Mouse (Mus musculus) retina, adult 2 months (tissue): ENCODE results near the gene Tas1r3.
A peak's percentile ranks its signal among the peaks of the same experiment; 100 is the strongest.

Source experiments
- DNase-seq: peaks from one replicate; pipeline ENCODE4 v3.0.0-alpha.2; 2012; ENCODE audit warnings: low read depth, low spot score

Gene Tas1r3

DNA sequence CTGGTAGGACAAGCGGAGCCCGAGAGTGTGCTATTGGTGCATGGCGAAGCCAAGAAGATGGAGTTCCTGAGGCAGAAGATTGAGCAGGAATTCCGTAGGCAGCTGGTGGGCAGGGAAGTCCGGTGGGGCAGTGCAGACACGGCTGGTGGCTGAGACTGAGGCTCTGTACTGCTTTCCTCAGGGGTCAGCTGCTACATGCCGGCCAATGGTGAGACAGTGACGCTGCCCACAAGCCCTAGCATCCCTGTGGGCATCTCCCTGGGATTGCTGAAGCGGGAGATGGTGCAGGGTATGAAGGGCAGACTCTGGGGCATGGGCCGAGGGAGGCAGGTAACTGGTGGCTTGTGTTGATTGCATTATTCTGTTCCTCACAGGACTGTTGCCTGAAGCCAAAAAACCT lies 24.5 kb upstream of the Tas1r3 start:
- DNase-seq: no peak

DNA sequence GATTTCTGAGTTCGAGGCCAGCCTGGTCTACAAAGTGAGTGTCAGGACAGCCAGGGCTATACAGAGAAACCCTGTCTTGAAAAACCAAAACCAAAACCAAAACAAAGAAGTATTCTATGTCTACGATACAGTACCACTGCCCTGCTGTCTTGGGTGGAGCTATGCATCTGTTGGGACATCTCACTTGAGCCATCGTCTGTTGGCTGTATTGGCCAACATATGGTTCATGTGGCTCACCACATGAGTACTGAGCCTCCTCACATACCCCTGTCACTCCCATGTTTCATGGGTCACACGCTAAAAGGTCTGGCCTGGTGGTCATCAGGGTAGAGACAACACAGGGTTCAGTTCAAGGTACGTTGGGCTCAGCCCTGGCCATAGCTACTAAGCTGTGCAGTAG lies 23.2 kb upstream of the Tas1r3 start:
- DNase-seq: no peak

DNA sequence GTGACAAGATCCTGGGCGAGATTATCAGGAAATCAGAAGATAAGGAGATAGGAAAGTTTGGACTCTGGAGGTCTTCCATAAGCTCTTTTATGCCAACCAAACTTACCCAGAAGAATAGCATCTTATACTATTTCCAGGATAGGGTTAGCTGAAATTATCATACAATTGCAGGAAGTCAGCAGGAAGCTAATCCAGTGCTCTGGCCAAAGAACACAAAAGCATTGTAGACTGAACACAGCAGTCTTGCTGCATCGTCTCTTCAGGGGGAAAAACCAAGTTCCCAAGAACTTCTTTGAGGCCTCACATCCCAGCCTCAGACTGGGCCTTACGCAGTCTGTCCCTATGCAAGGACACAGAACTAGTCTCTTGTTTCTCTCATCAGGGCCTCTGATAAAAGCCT lies 20.4 kb upstream of the Tas1r3 start:
- DNase-seq: no peak

DNA sequence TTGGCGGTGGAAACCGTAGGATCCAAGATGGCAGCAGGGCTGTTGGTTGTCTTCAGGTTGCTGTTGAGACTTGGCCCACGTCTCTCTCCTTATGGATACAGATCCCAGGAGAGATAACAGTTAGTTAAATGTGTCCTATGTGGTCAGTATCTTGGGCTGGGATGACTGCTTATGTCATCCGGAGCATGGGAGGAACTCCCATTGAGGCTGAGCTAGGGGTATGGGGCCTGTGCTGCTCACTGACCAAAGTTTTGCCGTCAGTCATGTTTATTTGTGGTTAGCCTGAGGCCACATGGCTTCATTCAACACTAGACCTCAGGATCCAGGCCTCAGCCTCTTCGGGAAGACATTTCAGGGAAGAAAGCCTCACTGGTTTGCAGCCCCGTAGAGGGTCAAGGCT lies 8.2 kb upstream of the Tas1r3 start:
- DNase-seq: no peak

DNA sequence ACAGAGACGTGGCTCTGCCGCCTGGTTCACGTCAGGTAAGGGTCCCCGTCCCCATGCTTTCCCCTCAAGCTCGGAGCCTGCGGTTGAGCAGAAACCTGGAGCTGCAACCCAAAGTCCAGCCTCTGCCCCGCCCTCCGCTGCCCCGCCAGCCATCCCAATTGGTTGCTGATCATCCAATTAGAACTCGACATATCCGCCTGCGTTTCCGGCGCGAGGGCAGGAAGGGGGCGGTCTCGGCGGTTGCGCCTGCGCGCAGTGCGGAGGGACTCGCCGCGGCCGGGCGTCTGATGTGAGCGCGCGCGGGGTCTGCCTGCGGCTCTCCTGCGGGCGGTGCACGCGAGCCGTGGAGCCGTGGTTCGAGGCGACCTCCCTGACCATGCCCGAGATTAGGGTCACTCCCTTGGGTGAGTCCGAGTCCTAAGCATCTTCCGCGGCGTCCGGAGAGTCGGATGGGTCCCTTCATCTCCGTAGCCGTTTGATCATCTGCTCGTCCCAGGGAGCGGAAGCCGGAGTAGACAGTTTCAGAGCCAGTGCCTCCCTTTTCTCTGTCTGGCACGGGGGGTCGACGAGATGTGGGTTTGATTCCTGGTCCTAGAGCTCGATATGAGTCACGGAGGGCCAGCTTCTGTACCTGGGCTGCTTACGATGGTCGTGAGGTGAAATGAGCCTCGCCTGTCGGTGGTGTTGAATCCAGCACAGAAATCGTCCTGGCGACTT lies 6.3 kb upstream of the Tas1r3 start, which contains the start of the genes Cptp and Ints11:
Cptp (minus strand) TSS at position 124 of the 717 bp plus-strand sequence.
Ints11 (plus strand) TSS at position 230 of the 717 bp plus-strand sequence.
- peak; percentile 77 for DNase-seq

DNA sequence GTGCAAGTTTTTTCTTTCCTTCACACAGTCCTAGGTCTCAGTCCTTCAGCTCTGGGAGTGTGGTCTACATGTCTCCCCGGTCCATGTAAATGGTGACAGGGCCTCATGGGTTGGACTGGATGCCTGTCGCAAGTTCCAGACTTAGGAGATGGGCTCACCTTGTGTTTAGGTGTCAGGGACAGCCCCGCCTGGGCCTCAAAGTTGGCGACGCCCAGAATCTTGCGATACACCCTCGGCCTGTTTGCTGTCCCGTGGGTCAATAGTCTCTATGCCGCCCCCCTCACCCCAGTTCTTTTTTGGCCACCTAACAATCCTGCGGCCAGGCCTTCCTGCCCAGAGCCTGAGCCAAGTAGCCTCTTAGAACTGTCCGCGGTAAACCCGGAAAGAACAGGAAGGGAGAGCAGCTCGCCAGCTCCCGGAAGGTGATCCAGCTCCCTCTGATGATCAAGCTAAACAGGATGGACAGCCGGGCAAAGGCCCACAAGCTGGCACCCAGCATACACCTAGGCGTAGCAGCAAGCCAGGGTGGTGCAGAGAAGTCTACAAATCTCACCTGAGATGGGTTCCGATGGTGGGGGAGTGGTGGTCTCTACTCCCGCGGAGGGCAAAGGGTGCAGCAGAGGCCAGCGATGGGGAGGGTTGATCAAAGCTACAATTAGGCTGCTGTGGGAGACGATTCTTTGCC lies 5.6 kb upstream of the Tas1r3 start:
- DNase-seq: no peak

DNA sequence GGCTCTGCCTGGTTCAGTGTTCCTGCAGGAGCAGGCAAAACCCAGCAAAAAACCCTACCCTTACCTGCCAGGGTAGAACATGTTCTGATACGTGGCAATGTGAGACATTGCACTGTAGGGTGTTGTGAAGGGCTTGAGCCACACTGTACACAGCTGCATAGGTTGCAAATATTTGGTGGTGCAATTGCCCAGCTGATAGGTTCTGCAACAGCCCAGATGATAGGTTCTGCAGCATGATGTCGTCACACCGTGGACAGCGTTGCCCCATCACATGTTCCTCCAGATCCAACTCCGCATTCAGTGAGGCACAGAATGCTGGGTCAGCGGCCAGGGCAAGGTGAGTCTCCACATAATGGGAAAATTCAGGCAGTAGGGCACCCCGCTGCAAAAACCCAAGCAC lies 1.4 kb downstream of the Tas1r3 start:
- DNase-seq: no peak

DNA sequence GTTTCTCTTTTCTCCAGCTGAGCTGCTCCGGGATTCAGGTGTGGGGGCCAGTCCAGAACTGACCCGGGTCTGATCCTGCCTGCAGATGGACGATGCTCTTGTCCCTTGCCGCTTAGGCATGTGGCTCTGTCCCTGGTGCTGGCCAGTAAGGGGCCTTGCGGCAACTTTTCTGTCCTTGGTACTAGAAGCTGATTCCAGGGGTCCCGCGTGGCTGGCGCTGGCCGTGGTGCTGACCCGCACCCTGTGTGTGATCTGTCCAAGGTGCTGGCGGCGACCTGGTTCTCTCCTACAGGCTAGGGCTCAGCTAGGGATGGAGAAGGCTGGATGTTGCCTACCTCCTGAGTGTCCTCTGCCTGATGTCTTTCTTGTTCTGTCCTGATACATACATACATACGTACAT lies 3.8 kb downstream of the Tas1r3 start:
- DNase-seq: no peak

DNA sequence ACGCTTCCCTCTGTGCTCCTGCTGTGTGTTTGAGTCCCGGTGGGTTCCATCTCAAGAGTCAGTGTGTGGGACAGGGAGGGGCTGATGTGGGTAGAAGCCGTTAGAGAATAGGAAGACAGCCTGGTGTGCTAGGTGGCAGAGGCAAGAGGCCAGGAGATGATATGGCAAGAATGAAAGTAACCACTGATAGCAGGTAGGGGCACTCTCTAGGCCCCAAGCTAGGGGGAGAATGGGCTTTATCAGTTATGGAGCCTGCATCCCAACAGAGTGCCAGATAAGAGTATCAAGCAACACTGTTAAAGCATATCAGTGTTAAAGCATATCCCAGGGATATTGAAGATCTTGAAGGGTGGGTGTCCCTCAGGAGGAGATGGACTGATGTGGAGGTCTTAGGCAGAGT lies 6.3 kb downstream of the Tas1r3 start:
- DNase-seq: no peak

DNA sequence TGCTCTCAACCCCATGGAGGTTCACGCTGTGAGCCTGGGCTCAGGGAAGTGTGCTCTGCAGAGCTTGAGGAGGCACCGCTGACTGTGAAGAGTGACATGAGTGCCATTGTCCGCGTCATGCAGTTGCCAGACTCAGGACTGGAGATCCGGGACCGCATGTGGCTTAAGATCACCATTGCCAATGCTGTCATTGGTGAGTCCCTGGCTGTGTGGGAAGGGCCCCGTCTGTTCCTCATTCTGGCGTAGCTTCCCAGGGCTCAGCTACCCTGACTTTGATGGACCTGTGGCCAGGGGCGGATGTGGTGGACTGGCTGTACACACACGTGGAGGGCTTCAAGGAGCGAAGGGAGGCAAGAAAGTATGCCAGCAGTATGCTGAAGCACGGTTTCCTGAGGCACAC lies 7.1 kb downstream of the Tas1r3 start:
- DNase-seq: no peak

DNA sequence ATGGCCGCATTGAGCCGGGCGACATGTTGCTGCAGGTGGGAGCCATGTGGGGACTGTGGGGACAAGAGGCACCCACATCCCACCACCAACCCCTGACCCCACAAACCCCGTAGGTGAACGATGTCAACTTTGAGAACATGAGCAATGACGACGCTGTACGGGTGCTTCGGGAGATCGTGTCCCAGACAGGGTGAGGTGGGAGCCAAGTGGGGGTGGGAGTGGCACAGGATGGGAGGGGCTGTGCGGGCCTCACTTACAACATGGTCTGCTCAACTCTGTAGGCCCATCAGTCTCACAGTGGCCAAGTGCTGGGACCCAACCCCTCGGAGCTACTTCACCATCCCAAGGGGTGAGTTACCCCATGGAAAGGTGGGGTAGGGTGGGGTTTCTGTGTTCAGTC lies 8.2 kb downstream of the Tas1r3 start:
- DNase-seq: no peak

DNA sequence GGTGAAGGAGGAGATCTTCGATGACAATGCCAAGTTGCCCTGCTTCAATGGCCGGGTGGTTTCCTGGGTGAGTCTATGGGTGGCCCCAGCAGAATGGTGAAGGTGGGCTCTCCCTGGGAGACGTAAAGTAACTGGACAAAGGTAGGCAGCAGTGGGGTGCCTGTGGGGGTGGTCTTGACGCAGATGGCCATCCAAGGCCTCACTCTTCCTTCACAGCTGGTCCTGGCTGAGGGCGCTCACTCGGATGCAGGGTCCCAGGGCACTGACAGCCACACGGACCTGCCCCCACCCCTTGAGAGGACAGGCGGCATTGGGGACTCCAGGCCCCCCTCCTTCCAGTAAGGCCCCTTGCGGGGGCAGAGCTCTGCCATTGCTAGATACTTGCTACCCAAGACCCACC lies 9.7 kb downstream of the Tas1r3 start:
- DNase-seq: no peak

DNA sequence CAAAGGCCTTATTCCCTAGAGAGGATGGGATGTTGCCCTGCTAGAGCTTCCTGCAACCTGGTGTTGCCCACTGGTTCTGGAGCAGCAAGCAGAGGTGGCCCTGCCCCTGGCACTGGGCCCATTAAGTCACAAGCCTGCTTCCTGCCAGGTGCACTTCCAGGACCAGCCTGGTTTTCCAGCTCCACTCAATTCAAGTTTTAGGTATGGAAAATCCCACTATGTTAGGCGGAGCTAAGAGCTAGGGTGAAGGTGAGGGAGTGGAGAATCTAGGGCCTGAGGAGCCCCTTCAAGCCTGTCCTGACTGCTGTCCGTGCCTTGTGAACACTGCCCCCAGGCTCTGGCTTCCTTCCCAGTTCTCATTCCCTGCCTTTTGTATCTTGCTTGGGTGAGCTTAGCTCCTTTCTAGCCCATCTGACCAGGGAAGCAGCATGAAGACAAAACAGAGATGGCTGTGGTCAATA lies 11.2 kb downstream of the Tas1r3 start:
- DNase-seq: no peak

DNA sequence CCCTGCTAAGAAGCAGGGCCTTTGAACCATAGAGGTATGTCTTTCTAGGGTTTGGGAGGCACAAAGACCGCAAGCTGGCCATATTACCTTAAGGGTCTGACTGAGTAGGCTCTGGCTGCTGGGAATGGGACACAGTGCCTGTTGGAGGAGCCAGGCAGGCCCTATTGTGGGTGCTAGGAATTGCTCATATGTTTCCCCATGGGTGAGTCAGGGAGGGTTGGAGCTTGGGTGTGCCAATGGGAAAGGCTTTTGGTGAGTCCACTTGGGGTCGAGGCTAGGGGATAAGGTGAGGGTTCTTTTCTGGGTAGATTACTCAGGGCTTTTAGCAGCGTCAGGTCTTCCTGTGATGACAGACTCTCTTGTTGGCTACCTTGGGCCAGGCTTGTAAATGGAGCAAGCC lies 11.8 kb downstream of the Tas1r3 start:
- DNase-seq: no peak

DNA sequence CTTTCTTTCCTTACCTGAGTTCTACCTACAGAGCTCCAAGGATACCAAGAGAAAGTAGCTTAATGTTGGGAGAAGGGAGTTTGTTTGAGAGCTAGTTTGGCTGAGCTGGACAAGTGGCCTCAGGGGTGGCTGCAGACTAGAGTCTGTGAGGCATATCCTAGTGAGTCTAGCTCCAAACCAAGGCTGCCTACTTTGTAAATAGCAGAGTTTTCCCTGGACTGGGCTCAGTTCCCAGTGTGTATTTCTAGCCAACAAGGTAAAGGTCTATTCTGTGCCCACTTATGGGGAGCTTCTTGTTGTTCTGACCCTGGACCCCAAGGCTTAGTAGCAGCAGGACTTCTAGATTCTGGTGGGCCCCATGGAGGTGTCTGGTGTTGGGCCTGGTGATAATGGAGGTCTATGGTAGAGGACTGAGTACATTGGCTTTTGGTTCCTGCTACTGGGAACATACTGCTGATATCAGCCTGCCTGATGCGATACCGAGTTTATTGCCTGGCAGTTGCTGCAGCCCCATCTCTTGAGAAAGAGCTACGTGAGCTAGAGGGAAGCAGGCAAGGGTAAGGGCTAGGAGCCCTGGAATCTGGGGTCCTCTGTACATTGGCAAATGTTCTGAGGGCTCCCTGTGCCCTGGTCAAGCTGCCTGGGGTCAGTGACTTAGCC lies 13.2 kb downstream of the Tas1r3 start:
- no peak for DNase-seq

DNA sequence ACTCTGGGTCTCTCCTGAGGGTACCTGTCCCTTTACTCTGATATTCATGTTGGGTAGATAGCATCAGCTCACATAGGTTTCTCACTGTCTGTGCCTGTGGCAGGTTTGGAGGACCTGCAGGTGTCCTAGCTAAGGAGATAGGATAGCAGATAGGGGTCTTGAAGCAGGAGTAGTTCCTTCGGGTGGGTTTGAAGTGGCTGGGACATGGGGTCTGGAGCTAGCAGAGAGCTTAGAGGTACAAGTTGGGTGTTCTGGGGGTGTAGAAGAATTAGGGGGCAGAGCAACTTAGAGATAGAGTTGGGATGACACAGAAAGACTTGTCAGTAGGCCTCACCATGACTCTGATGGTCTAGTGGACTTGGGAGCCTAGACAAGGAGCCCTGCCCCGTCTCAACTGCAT lies 13.8 kb downstream of the Tas1r3 start:
- DNase-seq: no peak

DNA sequence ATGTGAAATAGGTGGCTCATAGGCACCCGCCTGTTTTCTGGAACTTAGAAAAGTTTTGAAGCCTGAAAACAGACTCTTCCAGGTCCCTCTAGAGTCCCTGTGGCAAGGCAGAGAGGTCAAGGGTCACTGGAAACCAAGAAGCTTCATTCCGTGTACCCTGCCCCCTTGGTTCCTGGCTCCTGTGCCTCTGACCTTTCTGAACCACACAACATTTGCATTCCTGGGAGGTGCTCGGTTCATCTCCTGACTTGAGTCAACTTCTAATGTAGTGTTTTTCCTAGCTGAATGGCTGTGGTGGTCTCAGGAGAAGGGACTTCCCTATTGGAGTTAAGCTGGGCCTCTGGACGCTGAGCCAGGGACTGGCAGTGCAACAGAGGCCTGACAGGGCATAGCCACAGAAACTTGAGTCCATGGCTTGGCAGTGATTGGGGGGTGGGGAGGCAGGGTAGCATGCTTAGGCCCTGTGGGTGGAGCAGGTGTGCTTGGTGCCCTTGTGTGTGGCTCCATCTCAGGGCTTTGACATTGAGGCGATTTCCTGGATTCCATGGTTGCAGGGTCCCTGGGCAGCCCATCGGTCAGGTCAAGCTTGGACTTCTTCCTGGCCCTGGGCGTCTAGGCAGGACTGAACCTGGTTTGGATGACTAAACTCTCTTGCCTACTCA lies 14.6 kb downstream of the Tas1r3 start:
- DNase-seq: no peak

DNA sequence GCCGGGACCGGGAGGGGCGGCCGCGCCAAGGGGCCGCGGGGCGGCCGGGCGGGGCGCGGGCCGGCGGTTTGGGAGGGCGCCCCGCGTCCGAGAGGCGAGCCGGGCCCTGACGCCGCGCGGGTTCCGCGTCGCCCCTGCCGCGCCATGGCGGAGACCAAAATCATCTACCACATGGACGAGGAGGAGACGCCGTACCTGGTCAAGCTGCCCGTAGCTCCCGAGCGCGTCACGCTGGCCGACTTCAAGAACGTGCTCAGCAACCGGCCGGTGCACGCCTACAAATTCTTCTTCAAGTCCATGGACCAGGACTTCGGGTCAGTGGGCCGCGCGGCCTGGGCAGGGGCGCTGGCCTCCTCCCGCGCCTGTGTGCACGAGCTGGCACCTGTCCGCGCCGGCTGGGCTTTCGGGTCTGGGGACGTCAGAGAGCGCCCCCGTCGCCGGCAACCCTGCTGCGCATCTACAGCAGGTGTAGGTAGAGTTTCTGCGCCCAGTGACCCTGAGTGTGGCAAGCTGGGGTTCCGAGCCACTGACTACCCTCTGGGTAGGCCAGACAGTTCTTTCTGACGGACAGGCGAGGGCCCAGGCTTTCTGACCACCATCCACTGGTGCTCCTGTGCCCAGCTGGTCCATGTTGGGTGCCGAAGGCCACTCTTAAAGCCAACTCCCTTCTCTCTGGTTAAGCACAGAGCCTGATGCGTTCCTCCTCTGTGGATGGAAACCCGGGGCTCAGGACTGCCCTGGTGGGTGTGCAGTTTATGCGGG lies 15.4 kb downstream of the Tas1r3 start:
- no peak for DNase-seq

DNA sequence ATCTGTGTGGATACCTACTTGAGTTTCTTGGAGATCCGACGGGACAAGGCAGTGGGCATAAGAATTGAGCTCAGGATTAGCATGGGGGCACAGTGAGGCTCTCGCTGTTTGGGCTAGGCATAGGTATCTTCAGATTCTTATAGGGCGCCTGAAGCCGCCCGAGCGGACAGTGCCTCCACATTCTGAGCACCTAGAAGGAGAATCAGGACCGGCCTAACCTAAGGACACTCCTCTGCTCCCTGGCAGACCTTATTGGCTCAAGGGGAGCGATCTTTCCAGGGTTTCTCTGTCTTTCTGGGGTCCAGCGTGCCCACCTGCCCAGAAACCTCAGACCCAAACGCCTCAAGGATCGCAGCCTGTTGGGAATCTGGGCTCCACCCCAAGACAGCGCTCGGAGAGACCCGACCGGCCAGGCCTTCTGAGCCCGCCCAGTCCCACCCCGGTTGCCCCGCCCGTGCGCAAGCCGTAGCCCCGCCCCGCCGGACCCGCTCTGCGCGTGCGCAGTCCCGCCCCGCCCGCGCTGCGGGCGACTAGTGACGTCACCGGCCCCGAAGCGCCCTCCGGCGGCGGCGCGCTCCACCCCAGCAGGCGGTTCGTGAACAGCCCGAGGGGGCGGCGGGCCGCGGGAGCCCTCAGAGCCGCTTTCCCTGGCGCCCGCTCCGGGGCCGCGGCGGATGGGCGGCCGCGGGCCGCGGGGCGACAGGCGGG lies 16.1 kb downstream of the Tas1r3 start, which contains the start of gene Dvl1:
Dvl1 (plus strand) TSS at position 532 of the 708 bp plus-strand sequence.
- DNase-seq: peak; percentile 85

DNA sequence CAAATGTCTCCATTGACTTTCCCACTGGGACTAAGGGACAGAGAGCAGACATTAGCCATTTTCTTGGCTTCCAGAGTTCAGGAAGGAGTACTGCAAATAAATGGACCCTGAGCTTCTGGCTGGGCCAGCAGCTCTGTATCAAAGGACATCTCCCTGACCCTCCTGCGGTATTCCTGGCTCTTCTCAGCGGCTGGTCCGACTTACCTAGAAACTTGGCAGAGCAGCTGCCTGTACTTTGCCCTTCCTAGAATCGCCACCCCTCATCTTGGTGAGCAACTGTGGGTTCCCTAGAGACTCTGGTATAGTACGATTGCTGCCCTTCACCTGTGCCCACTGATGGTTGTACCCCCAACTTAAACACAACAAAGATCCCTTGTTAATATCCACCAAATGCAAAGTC lies 19.9 kb downstream of the Tas1r3 start:
- DNase-seq: no peak
